Mouse (Mus musculus) CD8-positive naive resting alpha-beta T cell, adult 2 months (primary cell): ENCODE results near the gene Gm15446.
"Not testable (repeated sequence)": the region's sequence is repeated elsewhere in the genome, so short reads cannot be mapped to it uniquely, and the experiment has no call there.

Experiments used
- DNase-seq, 2 experiments: peaks; one replicate each; pipeline ENCODE4 v3.0.0; 2022; ENCODE audit warnings: low read depth in 2 of 2, low spot score in 2 of 2

The Gm15446 gene

DNA sequence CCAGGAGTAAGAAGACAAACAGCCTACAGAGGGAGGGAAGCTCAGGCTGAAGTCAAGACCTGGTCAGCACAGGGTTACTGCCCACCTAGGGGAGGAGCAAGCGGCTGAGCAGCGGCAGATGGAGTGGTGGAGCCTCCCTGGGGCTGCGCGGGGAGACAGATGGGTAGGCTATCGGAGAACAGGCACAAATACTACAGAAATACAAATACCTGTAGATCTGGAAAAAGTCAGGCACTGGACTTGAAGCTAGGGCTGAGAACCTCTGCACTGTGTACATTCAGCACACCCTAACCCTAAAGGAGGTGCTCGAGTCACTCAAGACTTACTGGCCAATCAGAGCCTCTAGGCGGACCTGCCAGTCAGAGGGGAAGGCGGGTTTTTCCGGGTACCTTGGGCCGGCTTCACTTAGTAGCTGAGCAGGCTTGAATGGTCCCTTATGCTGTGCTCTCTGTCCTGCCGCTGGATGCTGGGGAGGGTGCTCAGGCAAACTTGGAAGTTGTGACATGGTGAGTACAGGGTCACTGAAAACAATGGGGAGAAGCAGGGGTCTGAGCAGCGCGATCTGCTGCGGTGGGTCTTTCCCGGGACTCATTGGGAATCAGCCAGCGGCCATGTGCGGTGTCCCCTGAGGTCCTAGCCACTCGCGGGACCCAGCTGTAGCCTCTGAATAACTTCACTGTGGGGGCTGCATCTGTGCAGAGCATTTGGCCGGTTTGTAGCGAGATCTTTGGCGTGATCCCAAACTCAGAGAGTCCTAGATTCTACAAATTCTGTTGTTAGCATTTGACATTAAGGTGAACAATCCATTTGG lies at the start of gene Gm15446:
Gene Gm15446 (plus strand): TSS at position 140 of the 811 bp plus-strand sequence.
- DNase-seq: peak; percentile 61 to 74

DNA sequence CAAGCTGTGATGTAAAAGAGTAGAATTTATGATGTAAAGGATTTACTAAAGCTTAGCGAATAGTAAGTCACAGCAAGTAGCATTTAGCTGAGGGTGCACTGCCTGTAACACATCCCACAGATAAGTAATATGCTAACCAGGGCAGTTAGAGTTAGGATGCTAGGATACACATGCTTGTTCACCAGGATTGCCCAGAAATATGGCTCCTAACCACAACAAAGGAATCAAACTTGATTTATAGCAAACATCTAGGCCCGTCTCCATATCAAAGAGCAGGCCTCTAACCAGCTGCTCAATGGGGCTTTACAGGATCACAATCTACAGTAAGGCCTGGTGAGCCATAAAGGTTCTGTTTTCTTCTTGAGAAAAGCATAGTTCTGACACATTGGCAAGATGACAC lies 929 bp downstream of the Gm15446 start:
- DNase-seq: not testable (repeated sequence)

DNA sequence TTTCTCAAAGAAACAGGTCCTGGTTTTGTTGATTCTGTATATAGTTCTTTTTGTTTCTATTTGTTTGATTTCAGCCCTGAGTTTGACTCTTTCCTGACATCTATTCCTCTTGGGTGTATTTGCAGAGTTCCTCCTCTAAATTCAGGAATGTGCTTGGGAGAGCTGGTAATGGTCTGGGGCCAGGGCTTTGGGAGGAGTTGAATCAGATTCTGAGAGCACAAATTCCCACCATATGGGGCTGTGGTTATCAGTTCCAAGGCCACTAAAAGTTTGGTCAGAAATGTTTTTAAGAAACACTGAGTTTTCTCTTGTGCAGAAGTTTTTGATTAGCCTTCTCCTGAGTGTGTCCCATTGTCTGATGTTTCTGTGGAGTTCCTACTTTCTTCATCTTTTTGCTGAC lies 1.7 kb downstream of the Gm15446 start:
- no peak for DNase-seq

DNA sequence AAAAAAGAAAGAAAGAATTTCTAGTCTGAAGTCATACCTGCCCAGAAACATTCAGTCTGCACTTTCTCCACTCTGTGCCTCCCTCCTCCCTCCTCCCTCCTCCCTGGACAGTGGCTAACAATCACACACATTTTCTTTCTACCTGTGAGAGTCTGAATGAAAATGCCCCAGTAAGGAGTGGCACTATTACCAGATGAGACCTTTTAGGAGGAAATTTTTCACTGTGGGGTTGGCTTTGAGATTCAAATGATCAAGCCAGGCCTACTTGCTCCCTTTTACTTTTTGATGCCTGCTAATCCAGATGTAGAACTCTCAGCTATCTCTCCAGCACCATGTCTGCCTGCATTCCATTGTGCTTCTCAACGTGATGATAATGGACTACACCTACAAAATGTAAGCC lies 27.1 kb downstream of the Gm15446 start:
- DNase-seq: no peak

DNA sequence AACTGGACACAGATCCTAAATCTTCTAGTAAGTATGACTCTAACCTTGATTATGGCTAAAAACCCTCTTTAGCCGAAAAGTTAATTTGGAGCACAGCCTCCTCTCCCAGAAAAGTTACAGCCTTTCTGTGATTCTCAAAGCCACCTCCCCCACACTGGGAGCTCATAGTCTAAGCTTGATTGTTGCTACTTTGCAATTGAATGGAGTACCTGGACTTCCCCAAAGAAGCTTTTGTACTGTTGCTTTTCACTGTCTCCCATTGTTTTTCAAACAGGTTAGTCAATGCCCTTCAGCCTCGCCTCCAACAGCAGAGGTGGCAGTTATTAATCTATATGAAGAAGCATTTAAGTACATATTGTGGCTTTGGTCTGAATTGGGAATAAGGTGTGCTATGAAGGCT lies 57.5 kb downstream of the Gm15446 start:
- not testable (repeated sequence) for DNase-seq
